Comparison of ENCODE assay signal across 9 mouse cellular contexts in genomic region chr17:74048229-74048816, GRCm38 (mm10). TPM values are rescaled to one million over a fixed set of nuclear protein-coding genes. Genes with fewer than 3 reads are reported as not detected.
A peak's percentile ranks its signal among the peaks of the same experiment; 100 is the strongest.
DNase-seq lines count a peak whose midpoint lies in the region; ATAC-seq and TF ChIP-seq lines count a peak whose summit lies in the region.
"Had no signal": no experiment of that assay in that cellular context is flagged by ENCODE, and none has a peak within 500 bp of the region (broad histone marks: within the 10 kb centered on the region; RNA-seq: fewer than 3 reads in every experiment).

No protein-coding gene starts in this region.

- no peak for TF ChIP-seq EP300 in heart, postnatal 0 days (IDR thresholded peaks at IDR 0.05; ENCODE audit: low read depth)

- no peak overlapping the region for H3K27ac ChIP-seq in heart, postnatal 0 days (ENCODE audit: low read depth)
- H3K27ac ChIP-seq in embryonic facial prominence, embryonic 13.5 days: no peak overlapping the region
- H3K27ac ChIP-seq in intestine, embryonic 15.5 days: no peak overlapping the region
- H3K27ac ChIP-seq in neural tube, embryonic 13.5 days (replicated peaks): no peak overlapping the region

- H3K9ac ChIP-seq in heart, postnatal 0 days (replicated peaks; ENCODE audit: low read depth, low read length): no peak overlapping the region
- no peak overlapping the region for H3K9ac ChIP-seq in embryonic facial prominence, embryonic 13.5 days
- no peak overlapping the region for H3K9ac ChIP-seq in intestine, embryonic 15.5 days
- no peak overlapping the region; the same call in 1 of the 2 replicates for H3K9ac ChIP-seq in neural tube, embryonic 13.5 days

- peak overlapping the region; percentile 12; the same call in 1 of the 2 replicates for H3K4me3 ChIP-seq in heart, postnatal 0 days (ENCODE audit: low read depth, low read length)
- peak overlapping the region; percentile 40 for H3K4me3 ChIP-seq in embryonic facial prominence, embryonic 13.5 days
- peak overlapping the region; percentile 17; the same call in 1 of the 2 replicates for H3K4me3 ChIP-seq in intestine, embryonic 15.5 days (replicated peaks)
- H3K4me3 ChIP-seq in neural tube, embryonic 13.5 days: peak overlapping the region; percentile 34; the same call in 1 of the 2 replicates

- DNase-seq in heart, postnatal 0 days (ENCODE audit: low spot score): no peak
- no peak for DNase-seq in heart, adult 18-20 months
- no peak for DNase-seq in T-cell, adult 2 months (ENCODE audit: low spot score)
- DNase-seq in gastrocnemius, postnatal 36 days: no peak
- DNase-seq: cerebellum, adult 8-10 months had no signal

- H3K27me3 ChIP-seq in heart, postnatal 0 days (ENCODE audit: control insufficient read depth, insufficient read depth, low read length): peaks cover 57% of the 10 kb centered on the region
- peaks cover 73% of the 10 kb centered on the region for H3K27me3 ChIP-seq in embryonic facial prominence, embryonic 13.5 days
- H3K27me3 ChIP-seq in intestine, embryonic 15.5 days (replicated peaks): peaks cover 39% of the 10 kb centered on the region
- peaks cover 59% of the 10 kb centered on the region for H3K27me3 ChIP-seq in neural tube, embryonic 13.5 days

- no peaks in the 10 kb centered on the region for H3K9me3 ChIP-seq in heart, postnatal 0 days (replicated peaks; ENCODE audit: control insufficient read depth, low read length)
- no peaks in the 10 kb centered on the region for H3K9me3 ChIP-seq in embryonic facial prominence, embryonic 13.5 days
- H3K9me3 ChIP-seq in intestine, embryonic 15.5 days: no peaks in the 10 kb centered on the region
- H3K9me3 ChIP-seq in neural tube, embryonic 13.5 days: no peaks in the 10 kb centered on the region

- H3K36me3 ChIP-seq in heart, postnatal 0 days (replicated peaks; ENCODE audit: control insufficient read depth, insufficient read depth, low read length): no peaks in the 10 kb centered on the region
- no peaks in the 10 kb centered on the region for H3K36me3 ChIP-seq in embryonic facial prominence, embryonic 13.5 days
- H3K36me3 ChIP-seq in intestine, embryonic 15.5 days: no peaks in the 10 kb centered on the region
- H3K36me3 ChIP-seq in neural tube, embryonic 13.5 days: no peaks in the 10 kb centered on the region

- no peaks in the 10 kb centered on the region for H3K4me1 ChIP-seq in heart, postnatal 0 days (ENCODE audit: control insufficient read depth, insufficient read depth)
- H3K4me1 ChIP-seq in embryonic facial prominence, embryonic 13.5 days: peaks cover 15% of the 10 kb centered on the region
- H3K4me1 ChIP-seq in intestine, embryonic 15.5 days (replicated peaks): 0 out of 2 replicates have a peak, but pooled peaks cover 9% of the 10 kb centered on the region
- peaks cover 16% of the 10 kb centered on the region for H3K4me1 ChIP-seq in neural tube, embryonic 13.5 days (replicated peaks)

- peak overlapping the region; percentile 50; the same call in 1 of the 2 replicates for H3K4me2 ChIP-seq in heart, postnatal 0 days (ENCODE audit: low read depth, low read length)
- peak overlapping the region; percentile 59 for H3K4me2 ChIP-seq in embryonic facial prominence, embryonic 13.5 days
- H3K4me2 ChIP-seq in intestine, embryonic 15.5 days (replicated peaks): peak overlapping the region; percentile 55
- peak overlapping the region; percentile 56 for H3K4me2 ChIP-seq in neural tube, embryonic 13.5 days

- intact Hi-C loops in gastrocnemius, postnatal 36 days (cut with DNase I): no loop called here

- no peak for TF ChIP-seq CTCF in heart, postnatal 0 days (IDR thresholded peaks at IDR 0.05; ENCODE audit: low read depth)

- 5% methylated on average over 19 of the region's 19 CpGs for WGBS in heart, postnatal 0 days
- WGBS in embryonic facial prominence, embryonic 13.5 days: 3% methylated on average over 19 of the region's 19 CpGs
- WGBS in intestine, embryonic 15.5 days: 2% methylated on average over 19 of the region's 19 CpGs
- WGBS in neural tube, embryonic 13.5 days: 2% methylated on average over 19 of the region's 19 CpGs

- no peak for ATAC-seq in heart, postnatal 0 days (ENCODE audit: insufficient read depth, low read depth)
- no peak for ATAC-seq in embryonic facial prominence, embryonic 13.5 days (ENCODE audit: insufficient number of reproducible peaks, insufficient read depth, low FRiP score, low TSS enrichment, low read depth)
- ATAC-seq in intestine, embryonic 15.5 days: no peak
- no peak for ATAC-seq in neural tube, embryonic 13.5 days (ENCODE audit: low read depth)

RNA-seq across cellular contexts. Expression of gene Srd5a2, which starts 0.6 kb away (rescaled TPM):
- not detected in 2 replicates for total RNA-seq in heart, postnatal 0 days (2014; rRNA removed; ENCODE audit: low replicate concordance)
- polyA plus RNA-seq in heart, postnatal 0 days (2015; fragmentation: Nextera tagmentation; extraction: Ambion mirVana): not detected in 2 replicates
- total RNA-seq in heart, adult 18-20 months (2021): not detected
- not detected in 2 replicates for polyA plus RNA-seq in embryonic facial prominence, embryonic 13.5 days (2015; fragmentation: Nextera tagmentation; extraction: Ambion mirVana)
- 0.10 and 0.36 TPM in 2 replicates for polyA plus RNA-seq in intestine, embryonic 15.5 days (2015; fragmentation: Nextera tagmentation; extraction: Ambion mirVana)
- 0.24 and 0.36 TPM in 2 replicates for polyA plus RNA-seq in neural tube, embryonic 13.5 days (2015; fragmentation: Nextera tagmentation; extraction: Ambion mirVana)
- not detected for total RNA-seq in gastrocnemius, postnatal 36 days (2021)
- total RNA-seq: granulocyte monocyte progenitor cell, adult 5-6 weeks had no signal
